Mouse (Mus musculus) liver, adult 10 weeks (tissue): ENCODE measurements around the gene Hcn4. TPM values are rescaled to one million over a fixed set of nuclear protein-coding genes. Genes with fewer than 3 reads are reported as not detected.

ENCODE experiments used
- polyA plus RNA-seq: library from polyadenylated mRNA; stranded (reverse); fragments of 350-450 nt; fragmentation: Illumina TruSeq; extraction: RNeasy Lipid Tissue Mini Kit (QIAGEN cat#74804); gene quantifications from one replicate; pipeline ENCODE4 v1.2.3, GENCODE M21; 2014; ENCODE audit warnings: low read depth, low replicate concordance

Hcn4 gene
- polyA plus RNA-seq: not detected

DNA sequence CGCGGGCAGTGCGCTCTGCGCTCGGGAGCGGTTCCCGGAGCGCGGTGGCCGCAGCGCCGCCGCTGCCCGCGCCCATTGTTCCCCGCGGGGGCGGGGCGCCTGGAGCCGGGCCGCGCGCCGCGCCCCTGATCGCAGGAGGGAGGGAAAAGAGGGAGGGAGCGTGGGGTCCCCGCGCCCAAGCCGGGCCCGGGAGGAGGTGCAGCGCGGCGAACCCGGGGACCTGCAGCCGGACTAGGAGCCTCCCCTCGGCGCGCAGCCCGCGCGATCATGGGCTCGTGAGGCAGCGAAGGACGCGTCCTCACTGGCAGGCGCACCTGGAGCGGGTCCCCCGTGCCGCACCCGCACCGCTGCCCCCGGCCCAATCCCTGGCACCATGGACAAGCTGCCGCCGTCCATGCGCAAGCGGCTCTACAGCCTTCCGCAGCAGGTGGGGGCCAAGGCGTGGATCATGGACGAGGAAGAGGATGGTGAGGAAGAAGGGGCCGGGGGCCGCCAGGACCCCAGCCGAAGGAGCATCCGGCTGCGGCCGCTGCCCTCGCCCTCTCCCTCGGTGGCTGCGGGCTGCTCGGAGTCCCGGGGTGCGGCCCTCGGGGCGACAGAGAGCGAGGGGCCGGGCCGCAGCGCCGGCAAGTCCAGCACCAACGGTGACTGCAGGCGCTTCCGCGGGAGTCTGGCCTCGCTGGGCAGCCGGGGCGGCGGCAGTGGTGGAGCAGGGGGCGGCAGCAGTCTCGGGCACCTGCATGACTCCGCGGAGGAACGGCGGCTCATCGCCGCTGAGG is at the start of gene Hcn4:
Hcn4 (plus strand) TSS at position 274 of the 779 bp plus-strand sequence.

Other genes with a start within 250 kb of the Hcn4 start
- 193 TPM for gene Nptn, start 241.2 kb upstream of the Hcn4 start, polyA plus RNA-seq
- gene Rec114, start 79.4 kb upstream of the Hcn4 start, polyA plus RNA-seq: not detected
- gene Neo1, start 213.0 kb downstream of the Hcn4 start, polyA plus RNA-seq: 5.1 TPM